ENCODE assay signal across 9 mouse cellular contexts in genomic region chr6:42257303-42257863, GRCm38 (mm10). TPM values are rescaled to one million over a fixed set of nuclear protein-coding genes. Genes with fewer than 3 reads are reported as not detected.
DNase-seq lines count a peak whose midpoint lies in the region; ATAC-seq and TF ChIP-seq lines count a peak whose summit lies in the region.
"Had no signal": no experiment of that assay in that cellular context is flagged by ENCODE, and none has a peak within 500 bp of the region (broad histone marks: within the 10 kb centered on the region; RNA-seq: fewer than 3 reads in every experiment).

No protein-coding gene starts in this region.

- no peaks in the 10 kb centered on the region for H3K9me3 ChIP-seq in intestine, postnatal 0 days (ENCODE audit: control insufficient read depth)
- H3K9me3 ChIP-seq in liver, embryonic 11.5 days (ENCODE audit: control insufficient read depth, low read length) = no peaks in the 10 kb centered on the region
- H3K9me3 ChIP-seq in stomach, postnatal 0 days (ENCODE audit: control insufficient read depth, low read length) = no peaks in the 10 kb centered on the region
- H3K9me3 ChIP-seq: embryonic facial prominence, embryonic 15.5 days had no signal

- no peaks in the 10 kb centered on the region; the same call in 1 of the 2 replicates for H3K4me1 ChIP-seq in intestine, postnatal 0 days (replicated peaks; ENCODE audit: control insufficient read depth, insufficient read depth, low read length)
- peaks cover 3% of the 10 kb centered on the region; the same call in 1 of the 2 replicates for H3K4me1 ChIP-seq in liver, embryonic 11.5 days (replicated peaks; ENCODE audit: control insufficient read depth, insufficient read depth, low read length)
- no peaks in the 10 kb centered on the region for H3K4me1 ChIP-seq in stomach, postnatal 0 days (replicated peaks; ENCODE audit: control insufficient read depth, insufficient read depth)
- H3K4me1 ChIP-seq: embryonic facial prominence, embryonic 15.5 days had no signal

- H3K27me3 ChIP-seq in intestine, postnatal 0 days (replicated peaks; ENCODE audit: control insufficient read depth, insufficient read depth, low read length) = no peaks in the 10 kb centered on the region
- H3K27me3 ChIP-seq in liver, embryonic 11.5 days (replicated peaks; ENCODE audit: control insufficient read depth, insufficient read depth, low read length) = no peaks in the 10 kb centered on the region
- H3K27me3 ChIP-seq in stomach, postnatal 0 days (ENCODE audit: control insufficient read depth, insufficient read depth, low read length) = no peaks in the 10 kb centered on the region
- H3K27me3 ChIP-seq: embryonic facial prominence, embryonic 15.5 days had no signal

- no peak overlapping the region for H3K27ac ChIP-seq in intestine, postnatal 0 days (ENCODE audit: low read depth, low read length)
- H3K27ac ChIP-seq in liver, embryonic 11.5 days (ENCODE audit: low read depth, low read length) = no peak overlapping the region
- H3K27ac ChIP-seq in stomach, postnatal 0 days (replicated peaks) = peak overlapping the region; percentile 31
- H3K27ac ChIP-seq: embryonic facial prominence, embryonic 15.5 days had no signal

- no peak for TF ChIP-seq EP300 in stomach, postnatal 0 days (optimal IDR thresholded peaks at IDR 0.05)

- H3K4me3 ChIP-seq in intestine, postnatal 0 days (ENCODE audit: low read depth, low read length) = no peak overlapping the region
- no peak overlapping the region for H3K4me3 ChIP-seq in liver, embryonic 11.5 days (ENCODE audit: low read depth, low read length)
- no peak overlapping the region for H3K4me3 ChIP-seq in stomach, postnatal 0 days (ENCODE audit: low read depth, low read length)
- H3K4me3 ChIP-seq: embryonic facial prominence, embryonic 15.5 days had no signal

- H3K36me3 ChIP-seq in intestine, postnatal 0 days (ENCODE audit: control insufficient read depth, insufficient read depth) = no peaks in the 10 kb centered on the region
- no peaks in the 10 kb centered on the region for H3K36me3 ChIP-seq in liver, embryonic 11.5 days (ENCODE audit: control insufficient read depth, insufficient read depth, low read length)
- no peaks in the 10 kb centered on the region for H3K36me3 ChIP-seq in stomach, postnatal 0 days (ENCODE audit: control insufficient read depth, insufficient read depth, low read length)
- H3K36me3 ChIP-seq: embryonic facial prominence, embryonic 15.5 days had no signal

- 0 out of 2 replicates have a peak overlapping the region, but pooled peaks have one; percentile 9 for H3K4me2 ChIP-seq in intestine, postnatal 0 days (replicated peaks; ENCODE audit: low read depth)
- H3K4me2 ChIP-seq in liver, embryonic 11.5 days = peak overlapping the region; percentile 10; the same call in 1 of the 2 replicates
- no peak overlapping the region for H3K4me2 ChIP-seq in stomach, postnatal 0 days (replicated peaks; ENCODE audit: low read depth)
- H3K4me2 ChIP-seq: embryonic facial prominence, embryonic 15.5 days had no signal

- WGBS in intestine, postnatal 0 days = 10% methylated on average over 11 of the region's 11 CpGs
- 18% methylated on average over 11 of the region's 11 CpGs for WGBS in liver, embryonic 11.5 days
- 15% methylated on average over 11 of the region's 11 CpGs for WGBS in stomach, postnatal 0 days

- no peak overlapping the region for H3K9ac ChIP-seq in intestine, postnatal 0 days (ENCODE audit: low read depth, low read length)
- no peak overlapping the region for H3K9ac ChIP-seq in liver, embryonic 11.5 days (ENCODE audit: low read depth, low read length)
- H3K9ac ChIP-seq in stomach, postnatal 0 days (ENCODE audit: low read length) = no peak overlapping the region
- H3K9ac ChIP-seq: embryonic facial prominence, embryonic 15.5 days had no signal

- TF ChIP-seq CTCF in intestine, postnatal 0 days (IDR thresholded peaks at IDR 0.05; ENCODE audit: low read depth) = peak; percentile 78
- peak; percentile 80 for TF ChIP-seq CTCF in stomach, postnatal 0 days (IDR thresholded peaks at IDR 0.05; ENCODE audit: low read depth)

- DNase-seq in 3T3-L1 (ENCODE audit: low read depth, low spot score) = peak; percentile 81
- peak; percentile 29 for DNase-seq in Muller cell, postnatal 12 days (ENCODE audit: inconsistent ontology term)
- DNase-seq in cerebellum, postnatal 14 days = peak; percentile 59 to 73
- peak; percentile 33 for DNase-seq in gastrocnemius, postnatal 25 days
- peak; percentile 46 for DNase-seq in liver, embryonic 11.5 days (ENCODE audit: low spot score)
- peak; percentile 78 for DNase-seq in stomach, postnatal 0 days (ENCODE audit: low spot score)

- ATAC-seq in intestine, postnatal 0 days = no peak
- ATAC-seq in liver, embryonic 11.5 days (replicated peaks; ENCODE audit: low FRiP score) = peak; percentile 87
- ATAC-seq in monocyte, adult 5-6 weeks (replicated peaks; ENCODE audit: insufficient number of reproducible peaks, low FRiP score, low TSS enrichment, poor library complexity, severe bottlenecking) = peak; percentile 62; the same call in 1 of the 2 replicates
- ATAC-seq in stomach, postnatal 0 days (ENCODE audit: low FRiP score, low TSS enrichment) = peak; percentile 45

RNA-seq across cellular contexts. Expression of gene Tmem139, which starts 4.4 kb away (rescaled TPM):
- not detected for total RNA-seq in gastrocnemius, postnatal 25 days (2021)
- polyA plus RNA-seq in intestine, postnatal 0 days (2015; fragmentation: Nextera tagmentation; extraction: Ambion mirVana) = 29.7 and 32.4 TPM in 2 replicates
- polyA plus RNA-seq in liver, embryonic 11.5 days (2014; fragmentation: Nextera tagmentation; extraction: Ambion mirVana) = 0.38 TPM in 1 of 2 replicates, not detected in the other
- not detected in 3 replicates for total RNA-seq in monocyte, adult 5-6 weeks (2017)
- polyA plus RNA-seq in stomach, postnatal 0 days (2015; fragmentation: Nextera tagmentation; extraction: Ambion mirVana) = 24.6 and 28.2 TPM in 2 replicates

RNA-seq across cellular contexts. Expression of gene Casp2, which starts 7.4 kb away (rescaled TPM):
- total RNA-seq in gastrocnemius, postnatal 25 days (2021) = 1 to 10 TPM; 5.0 to 5.1 TPM
- 13.0 and 13.4 TPM in 2 replicates for polyA plus RNA-seq in intestine, postnatal 0 days (2015; fragmentation: Nextera tagmentation; extraction: Ambion mirVana)
- polyA plus RNA-seq in liver, embryonic 11.5 days (2014; fragmentation: Nextera tagmentation; extraction: Ambion mirVana) = 44.5 and 46.1 TPM in 2 replicates
- total RNA-seq in monocyte, adult 5-6 weeks (2017) = 60.1 to 70.0 TPM (median 67.4 TPM) in 3 replicates
- 20.2 and 21.6 TPM in 2 replicates for polyA plus RNA-seq in stomach, postnatal 0 days (2015; fragmentation: Nextera tagmentation; extraction: Ambion mirVana)

RNA-seq across cellular contexts. Expression of gene Gstk1, which starts 11.6 kb away (rescaled TPM):
- total RNA-seq in gastrocnemius, postnatal 25 days (2021) = 10 to 100 TPM; 29.6 to 39.7 TPM
- 20.5 and 22.6 TPM in 2 replicates for polyA plus RNA-seq in intestine, postnatal 0 days (2015; fragmentation: Nextera tagmentation; extraction: Ambion mirVana)
- 10.4 and 13.0 TPM in 2 replicates for polyA plus RNA-seq in liver, embryonic 11.5 days (2014; fragmentation: Nextera tagmentation; extraction: Ambion mirVana)
- total RNA-seq in monocyte, adult 5-6 weeks (2017) = 5.0 to 6.2 TPM (median 6.1 TPM) in 3 replicates
- 56.7 and 60.5 TPM in 2 replicates for polyA plus RNA-seq in stomach, postnatal 0 days (2015; fragmentation: Nextera tagmentation; extraction: Ambion mirVana)

RNA-seq across cellular contexts. Expression of gene Clcn1, which starts 29.1 kb away (rescaled TPM):
- total RNA-seq in gastrocnemius, postnatal 25 days (2021) = 100 to 1,000 TPM; 105 to 116 TPM
- polyA plus RNA-seq in intestine, postnatal 0 days (2015; fragmentation: Nextera tagmentation; extraction: Ambion mirVana) = 0.12 and 0.18 TPM in 2 replicates
- 0.23 and 0.29 TPM in 2 replicates for polyA plus RNA-seq in liver, embryonic 11.5 days (2014; fragmentation: Nextera tagmentation; extraction: Ambion mirVana)
- total RNA-seq in monocyte, adult 5-6 weeks (2017) = not detected in 3 replicates
- 0.06 and 0.12 TPM in 2 replicates for polyA plus RNA-seq in stomach, postnatal 0 days (2015; fragmentation: Nextera tagmentation; extraction: Ambion mirVana)

RNA-seq across cellular contexts. Expression of gene Tas2r144, which starts 42.3 kb away (rescaled TPM):
- total RNA-seq in gastrocnemius, postnatal 25 days (2021) = not detected
- polyA plus RNA-seq in intestine, postnatal 0 days (2015; fragmentation: Nextera tagmentation; extraction: Ambion mirVana) = not detected in 2 replicates
- polyA plus RNA-seq in liver, embryonic 11.5 days (2014; fragmentation: Nextera tagmentation; extraction: Ambion mirVana) = not detected in 2 replicates
- not detected in 3 replicates for total RNA-seq in monocyte, adult 5-6 weeks (2017)
- polyA plus RNA-seq in stomach, postnatal 0 days (2015; fragmentation: Nextera tagmentation; extraction: Ambion mirVana) = not detected in 2 replicates
- polyA plus RNA-seq: embryonic facial prominence, embryonic 15.5 days had no signal

Comparison
In these comparisons a context has a peak if more than half of its experiments do, and no peak if none do; other contexts are left out.
1. DNase-seq: peak in every context shown above with its lines; median percentile 81 in 3T3-L1; 78 in stomach, postnatal 0 days; 66 in cerebellum, postnatal 14 days; 46 in liver, embryonic 11.5 days; 33 in gastrocnemius, postnatal 25 days; 29 in Muller cell, postnatal 12 days.
2. RNA of gene Tmem139, which starts 4.4 kb away (polyA plus RNA-seq): 29.7 to 32.4 TPM in intestine, postnatal 0 days and 24.6 to 28.2 TPM in stomach, postnatal 0 days; 0.38 TPM in liver, embryonic 11.5 days; every median in the first group is over 10 times any median in the second.